Mouse (Mus musculus) brain, embryonic 14.5 days (tissue): ENCODE measurements around the gene Unc13a. TPM values are rescaled to one million over a fixed set of nuclear protein-coding genes. Genes with fewer than 3 reads are reported as not detected.

Experiments
- DNase-seq: peaks from one replicate; pipeline ENCODE4 v3.0.0-alpha.2; 2011; ENCODE audit warnings: low read depth
- CTCF ChIP-seq: fragments of 200-500 bp; IDR thresholded peaks from 2 replicates; pipeline ENCODE4 v1.5.1; 2012; ENCODE audit warnings: inconsistent platforms, mild to moderate bottlenecking, moderate library complexity, borderline replicate concordance; ENCODE audit not compliant: insufficient read depth, insufficient read length; ENCODE audit errors: extremely low read depth
- POLR2A ChIP-seq: fragments of 200-500 bp; IDR thresholded peaks from 2 replicates; pipeline ENCODE4 v1.6.1; 2012; ENCODE audit warnings: mild to moderate bottlenecking, inconsistent platforms, borderline replicate concordance; ENCODE audit not compliant: poor library complexity, insufficient read depth, insufficient read length, severe bottlenecking; ENCODE audit errors: extremely low read depth
- polyA plus RNA-seq: library from polyadenylated mRNA; depleted of rRNA; stranded (reverse); fragments of >200 nt; gene quantifications from 2 replicates; pipeline ENCODE4 v1.2.3, GENCODE M21; 2012

The Unc13a gene
- polyA plus RNA-seq, 1 experiment, result 84.9 TPM

DNA sequence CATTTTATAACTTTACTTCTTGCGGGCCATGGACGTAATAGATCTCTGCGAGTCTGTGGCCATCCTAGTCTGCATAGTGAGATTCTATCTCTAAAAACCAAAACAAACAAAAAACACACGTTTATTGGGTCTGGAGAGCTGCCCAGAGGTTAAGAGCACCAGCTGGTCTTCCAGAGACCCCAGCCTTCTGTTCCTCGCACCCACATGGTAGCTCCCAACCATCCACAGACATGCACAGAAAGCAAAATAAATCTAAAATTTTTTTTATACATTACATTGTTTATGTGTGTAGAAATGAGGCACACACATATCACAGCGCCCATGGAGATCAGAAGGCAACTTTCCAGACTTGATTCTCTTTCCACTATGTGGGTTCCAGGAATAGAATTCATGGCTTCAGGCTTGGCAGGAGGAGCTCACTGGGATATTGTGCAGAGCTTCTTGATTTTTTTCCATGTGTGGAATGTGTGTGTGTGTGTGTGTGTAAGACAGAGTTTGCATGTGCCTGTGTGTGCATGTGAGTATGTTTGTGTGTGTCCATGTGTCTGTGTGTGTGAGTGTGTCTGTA is 695 bp upstream of the Unc13a start:
- no peak for TF ChIP-seq POLR2A
- TF ChIP-seq CTCF, result no peak
- DNase-seq, result no peak

GRCm38 (mm10) chr8:71670621-71671548 is 672 bp downstream of the Unc13a start:
- TF ChIP-seq CTCF, result no peak
- TF ChIP-seq POLR2A, result no peak
- DNase-seq, result peak; percentile 94

GRCm38 (mm10) chr8:71670198-71670597 is 1.4 kb downstream of the Unc13a start:
- TF ChIP-seq POLR2A (no peak), CTCF (no peak)
- no peak for DNase-seq

GRCm38 (mm10) chr8:71668220-71668975 is 3.2 kb downstream of the Unc13a start:
- TF ChIP-seq POLR2A (no peak), CTCF (no peak)
- peak; percentile 46 for DNase-seq

GRCm38 (mm10) chr8:71667256-71667655 is 4.3 kb downstream of the Unc13a start:
- DNase-seq, result peak; percentile 64
- TF ChIP-seq CTCF, result no peak
- no peak for TF ChIP-seq POLR2A

GRCm38 (mm10) chr8:71666855-71667254 is 4.7 kb downstream of the Unc13a start:
- DNase-seq, result no peak
- TF ChIP-seq POLR2A, result no peak
- no peak for TF ChIP-seq CTCF

- peak; percentile 80 for DNase-seq
Observed at GRCm38 (mm10) chr8:71665331-71666130, 6.0 kb downstream of the Unc13a start.

GRCm38 (mm10) chr8:71660325-71661120 is 11.0 kb downstream of the Unc13a start:
- DNase-seq, result peak; percentile 91
- TF ChIP-seq CTCF, result peak; percentile 100
- no peak for TF ChIP-seq POLR2A

More at GRCm38 (mm10) chr8:71665331-71666130, 6.0 kb downstream of the Unc13a start:
- TF ChIP-seq POLR2A (no peak), CTCF (no peak)

DNA sequence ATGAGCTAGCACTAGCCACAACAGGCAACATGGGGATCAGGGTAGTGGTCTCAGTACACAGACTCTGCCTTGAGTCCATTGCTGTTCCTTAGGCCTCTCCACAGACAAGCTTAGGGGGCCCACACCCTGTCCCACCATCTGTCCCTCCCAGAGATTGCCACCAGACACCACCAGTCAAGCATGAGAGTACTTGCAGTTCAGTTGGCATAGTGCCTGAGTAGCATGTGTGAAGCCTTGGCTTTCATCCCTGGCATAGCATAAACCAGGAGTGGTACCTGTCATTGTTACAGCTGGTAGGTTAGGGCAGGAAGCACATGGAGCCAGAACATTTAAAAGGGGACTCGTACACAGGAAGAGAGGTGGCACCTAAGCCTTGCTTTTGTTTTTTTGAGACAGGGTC is 11.8 kb downstream of the Unc13a start:
- TF ChIP-seq CTCF (no peak), POLR2A (no peak)
- DNase-seq, result peak; percentile 83

DNA sequence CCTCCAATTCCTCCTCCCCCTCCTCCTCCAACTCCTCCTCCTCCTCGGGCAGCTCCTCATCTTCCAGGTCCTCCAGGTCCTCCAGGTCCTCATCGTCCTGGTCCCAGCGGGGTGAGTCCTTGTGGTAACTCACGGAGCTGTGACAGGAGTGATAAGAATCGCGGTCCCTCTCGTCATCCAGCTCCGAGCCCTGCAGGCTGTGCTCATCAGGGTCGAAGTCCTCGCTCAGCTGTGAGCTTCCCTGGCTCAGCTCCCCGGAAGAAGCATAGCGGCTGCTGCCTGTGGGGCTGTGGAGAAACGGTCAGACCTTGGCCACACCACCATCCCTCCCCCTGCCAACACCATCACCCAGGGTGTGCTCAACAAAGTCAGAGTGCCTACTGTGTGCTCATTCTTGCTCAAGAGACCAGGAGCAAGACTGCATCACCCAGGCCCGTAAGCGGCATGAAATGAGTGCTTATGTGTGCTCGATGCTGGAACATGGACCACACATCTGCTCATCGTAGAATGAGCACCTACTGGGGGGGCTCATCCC is 13.0 kb downstream of the Unc13a start:
- TF ChIP-seq POLR2A (no peak), CTCF (no peak)
- no peak for DNase-seq

DNA sequence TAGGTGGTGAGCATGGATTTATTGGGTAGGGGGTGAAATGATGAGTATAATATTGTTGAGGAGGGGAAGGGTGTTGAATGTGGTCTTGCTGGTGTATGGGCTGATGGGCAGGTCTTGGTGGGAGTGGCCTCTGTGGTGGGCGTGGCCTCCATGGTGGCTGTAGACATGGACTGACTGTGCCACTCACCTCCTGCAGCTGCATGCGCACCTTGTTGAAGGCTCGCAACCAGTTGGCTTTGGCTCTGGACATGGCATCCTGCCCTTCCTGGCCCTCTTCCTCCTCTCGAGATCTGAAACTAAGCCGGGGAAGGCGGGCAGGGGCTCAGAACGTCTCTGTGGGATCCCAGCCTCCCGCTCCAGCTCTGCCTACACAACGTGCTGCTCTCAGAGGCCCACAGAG is 13.7 kb downstream of the Unc13a start:
- DNase-seq, result no peak
- TF ChIP-seq CTCF (no peak), POLR2A (no peak)
